Mouse (Mus musculus): ENCODE measurements around the gene Map2k1. TPM values are rescaled to one million over a fixed set of nuclear protein-coding genes. Genes with fewer than 3 reads are reported as not detected.
"Not testable (repeated sequence)": the region's sequence is repeated elsewhere in the genome, so short reads cannot be mapped to it uniquely, and the experiment has no call there.

Map2k1 gene
- polyA plus RNA-seq, 1 experiment from 2014 or later: 92.4 TPM

DNA sequence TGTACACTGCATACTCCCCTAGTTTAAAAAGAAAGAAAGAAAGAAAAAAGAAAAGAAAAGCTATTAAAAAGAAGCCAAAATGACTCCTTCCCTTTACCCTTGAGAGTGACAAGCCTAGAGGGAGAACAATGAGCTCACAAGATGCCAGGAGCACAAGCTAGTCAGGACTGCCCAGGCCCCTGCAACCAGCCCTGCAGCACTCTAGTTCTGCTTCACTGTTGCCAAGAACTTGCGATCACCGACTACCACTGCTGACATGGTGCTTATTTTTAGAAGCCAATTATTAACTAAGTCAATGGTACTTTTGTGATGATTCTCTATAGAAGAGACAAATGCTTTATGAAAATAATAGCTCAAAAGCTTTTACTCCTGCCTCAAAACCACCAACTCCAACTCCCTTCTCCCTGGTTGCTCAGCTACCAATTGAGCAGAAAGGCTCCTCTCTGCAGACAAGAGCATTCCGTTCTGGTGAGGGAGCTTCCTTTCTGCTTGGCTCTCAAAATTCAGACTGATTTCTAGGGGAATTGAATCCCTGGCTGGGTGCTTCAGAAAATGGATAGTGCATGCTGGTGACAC lies 45.8 kb downstream of the Map2k1 start:
- ATAC-seq (ENCODE audit: insufficient number of reproducible peaks, insufficient read depth, low FRiP score, low read depth): no peak
- no peak overlapping the region for H3K4me3 ChIP-seq (ENCODE audit: control insufficient read depth in 1 of 2, insufficient read depth in 1 of 2, low read depth in 1 of 2, low read length in 2 of 2)
- 0 out of 4 replicates have a peak overlapping the region, but pooled peaks of 1 of the 2 experiments have one; percentile 16 for H3K27ac ChIP-seq (replicated peaks in 1 of 2; ENCODE audit: control insufficient read depth in 1 of 2, insufficient read depth in 1 of 2, low read depth in 2 of 2, low read length in 2 of 2)
- H3K27me3 ChIP-seq (ENCODE audit: control insufficient read depth, insufficient read depth, low read length): no peaks in the 10 kb centered on the region
- H3K4me1 ChIP-seq (ENCODE audit: control insufficient read depth in 2 of 2, insufficient read depth in 2 of 2, low read length in 2 of 2): peaks cover 0 to 13% of the 10 kb centered on the region in 2 experiments; a peak in 2 of 4 replicates
- 47% methylated on average over 3 of the region's 3 CpGs for WGBS
- no peaks in the 10 kb centered on the region for H3K9me3 ChIP-seq (ENCODE audit: control insufficient read depth, low read length)
- peaks cover 76% of the 10 kb centered on the region for H3K36me3 ChIP-seq (ENCODE audit: control insufficient read depth, insufficient read depth, low read length)
- H3K9ac ChIP-seq (ENCODE audit: low read length): no peak overlapping the region
- H3K4me2 ChIP-seq (ENCODE audit: low read length): no peak overlapping the region

DNA sequence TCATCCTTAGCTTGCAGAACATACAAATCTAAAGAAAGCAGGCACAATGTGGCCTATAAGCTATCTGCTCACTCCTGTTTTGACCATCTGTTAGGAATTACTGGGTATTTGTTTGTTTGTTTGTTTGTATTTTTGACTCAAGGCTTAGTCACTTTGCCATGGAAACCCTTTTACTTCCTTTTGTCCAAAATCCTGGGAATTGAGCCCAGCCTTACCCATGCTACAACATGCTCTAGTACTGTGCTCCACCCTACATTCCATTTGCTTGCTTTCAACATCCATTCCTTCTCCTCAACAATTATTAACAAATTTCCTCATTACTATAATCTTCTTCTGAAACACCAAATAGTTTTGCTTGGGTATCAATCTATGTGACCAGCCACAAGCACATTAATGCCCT lies 50.6 kb downstream of the Map2k1 start:
- H3K9ac ChIP-seq (ENCODE audit: low read length): no peak overlapping the region
- H3K36me3 ChIP-seq (ENCODE audit: control insufficient read depth, insufficient read depth, low read length): peaks cover 57% of the 10 kb centered on the region
- no peak overlapping the region for H3K27ac ChIP-seq (replicated peaks in 1 of 2; ENCODE audit: control insufficient read depth in 1 of 2, insufficient read depth in 1 of 2, low read depth in 2 of 2, low read length in 2 of 2)
- no peak for ATAC-seq (ENCODE audit: insufficient number of reproducible peaks, insufficient read depth, low FRiP score, low read depth)
- H3K27me3 ChIP-seq (ENCODE audit: control insufficient read depth, insufficient read depth, low read length): no peaks in the 10 kb centered on the region
- no peaks in the 10 kb centered on the region for H3K9me3 ChIP-seq (ENCODE audit: control insufficient read depth, low read length)
- no peak overlapping the region for H3K4me3 ChIP-seq (ENCODE audit: control insufficient read depth in 1 of 2, insufficient read depth in 1 of 2, low read depth in 1 of 2, low read length in 2 of 2)
- no peak overlapping the region for H3K4me2 ChIP-seq (ENCODE audit: low read length)
- 0 out of 4 replicates have a peak, but pooled peaks cover 0 to 4% of the 10 kb centered on the region in 2 experiments for H3K4me1 ChIP-seq (ENCODE audit: control insufficient read depth in 2 of 2, insufficient read depth in 2 of 2, low read length in 2 of 2)

- H3K4me3 ChIP-seq (ENCODE audit: control insufficient read depth in 1 of 2, insufficient read depth in 1 of 2, low read depth in 1 of 2, low read length in 2 of 2): no peak overlapping the region
- no peak overlapping the region for H3K4me2 ChIP-seq (ENCODE audit: low read length)
- H3K27me3 ChIP-seq (ENCODE audit: control insufficient read depth, insufficient read depth, low read length): no peaks in the 10 kb centered on the region
- H3K27ac ChIP-seq (replicated peaks in 1 of 2; ENCODE audit: control insufficient read depth in 1 of 2, insufficient read depth in 1 of 2, low read depth in 2 of 2, low read length in 2 of 2): no peak overlapping the region
- ATAC-seq (ENCODE audit: insufficient number of reproducible peaks, insufficient read depth, low FRiP score, low read depth): no peak
- 0 out of 4 replicates have a peak, but pooled peaks cover 0 to 1% of the 10 kb centered on the region in 2 experiments for H3K4me1 ChIP-seq (ENCODE audit: control insufficient read depth in 2 of 2, insufficient read depth in 2 of 2, low read length in 2 of 2)
- peaks cover 57% of the 10 kb centered on the region for H3K36me3 ChIP-seq (ENCODE audit: control insufficient read depth, insufficient read depth, low read length)
- H3K9me3 ChIP-seq (ENCODE audit: control insufficient read depth, low read length): no peaks in the 10 kb centered on the region
- H3K9ac ChIP-seq (ENCODE audit: low read length): no peak overlapping the region
Measured at GRCm38 (mm10) chr9:64202331-64202730, 51.1 kb downstream of the Map2k1 start.

DNA sequence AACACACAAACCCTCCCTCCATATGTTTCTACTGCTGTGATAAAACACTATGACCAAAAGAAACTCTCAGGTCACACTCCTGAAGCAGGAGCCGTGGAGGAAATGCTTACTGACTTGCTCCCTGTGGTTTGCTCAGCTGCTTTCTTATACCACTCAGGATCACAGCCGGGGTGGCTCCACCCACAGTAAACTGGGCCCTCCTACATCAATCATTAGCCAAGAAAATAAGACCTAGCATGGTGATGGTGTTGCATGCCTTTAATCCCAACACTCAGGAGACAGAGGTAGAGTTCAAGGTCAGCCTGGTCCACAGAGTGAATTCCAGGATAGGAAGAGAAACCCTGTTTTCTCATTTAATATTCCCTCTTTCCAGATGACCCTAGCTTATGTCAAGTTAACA lies 53.5 kb downstream of the Map2k1 start:
- Histone ChIP-seq H3K9me3 (ENCODE audit: control insufficient read depth, low read length) (no peaks in the 10 kb centered on the region), H3K36me3 (ENCODE audit: control insufficient read depth, insufficient read depth, low read length) (peaks cover 49% of the 10 kb centered on the region), H3K4me2 (ENCODE audit: low read length) (no peak overlapping the region), H3K4me3 (ENCODE audit: control insufficient read depth in 1 of 2, insufficient read depth in 1 of 2, low read depth in 1 of 2, low read length in 2 of 2) (no peak overlapping the region), H3K27me3 (ENCODE audit: control insufficient read depth, insufficient read depth, low read length) (no peaks in the 10 kb centered on the region), H3K9ac (ENCODE audit: low read length) (no peak overlapping the region), H3K27ac (replicated peaks in 1 of 2; ENCODE audit: control insufficient read depth in 1 of 2, insufficient read depth in 1 of 2, low read depth in 2 of 2, low read length in 2 of 2) (no peak overlapping the region), H3K4me1 (ENCODE audit: control insufficient read depth in 2 of 2, insufficient read depth in 2 of 2, low read length in 2 of 2) (peaks cover 2 to 12% of the 10 kb centered on the region in 2 experiments; a peak in 2 of 4 replicates)
- 85% methylated on average over 2 of the region's 2 CpGs for WGBS
- ATAC-seq (ENCODE audit: insufficient number of reproducible peaks, insufficient read depth, low FRiP score, low read depth): no peak

DNA sequence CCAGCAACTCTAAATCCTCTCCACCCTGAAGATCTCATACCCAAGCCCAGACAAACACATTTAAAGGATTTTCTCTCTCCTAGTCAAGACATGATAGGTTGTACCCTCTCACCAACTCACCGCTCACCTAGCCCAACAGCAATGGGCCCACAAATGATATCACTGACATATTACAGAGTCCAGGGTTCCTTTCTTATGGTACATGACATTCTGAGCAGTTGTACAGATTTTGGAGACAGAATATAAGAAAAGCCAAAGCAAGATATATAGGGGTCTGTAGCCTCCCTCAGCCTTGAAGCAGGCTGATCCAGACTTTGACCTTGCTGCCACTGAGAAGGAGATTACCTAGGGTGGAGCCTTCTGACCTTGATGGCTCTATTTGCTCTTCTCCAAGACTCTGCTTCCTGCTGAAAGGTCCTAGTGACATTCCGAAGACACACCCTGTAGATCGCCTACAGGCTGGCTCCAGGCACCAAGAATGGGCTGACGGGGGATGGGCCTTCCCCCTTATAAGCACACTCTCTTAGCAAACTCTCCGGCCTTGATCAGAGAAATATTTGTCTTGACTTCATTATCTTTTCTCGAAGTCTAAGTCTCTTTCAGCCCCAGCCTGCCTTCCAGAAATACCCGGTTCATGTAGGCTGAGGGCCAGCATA lies 54.5 kb downstream of the Map2k1 start:
- H3K4me3 ChIP-seq (ENCODE audit: control insufficient read depth in 1 of 2, insufficient read depth in 1 of 2, low read depth in 1 of 2, low read length in 2 of 2); H3K9me3 ChIP-seq (ENCODE audit: control insufficient read depth, low read length); H3K27me3 ChIP-seq (ENCODE audit: control insufficient read depth, insufficient read depth, low read length); H3K27ac ChIP-seq (replicated peaks in 1 of 2; ENCODE audit: control insufficient read depth in 1 of 2, insufficient read depth in 1 of 2, low read depth in 2 of 2, low read length in 2 of 2); H3K9ac ChIP-seq (ENCODE audit: low read length); H3K4me2 ChIP-seq (ENCODE audit: low read length); ATAC-seq (ENCODE audit: insufficient number of reproducible peaks, insufficient read depth, low FRiP score, low read depth): not testable (repeated sequence)
- peaks cover 2 to 12% of the 10 kb centered on the region in 2 experiments; a peak in 2 of 4 replicates for H3K4me1 ChIP-seq (ENCODE audit: control insufficient read depth in 2 of 2, insufficient read depth in 2 of 2, low read length in 2 of 2)
- H3K36me3 ChIP-seq (ENCODE audit: control insufficient read depth, insufficient read depth, low read length): peaks cover 47% of the 10 kb centered on the region
- WGBS: 70% methylated on average over 7 of the region's 7 CpGs

DNA sequence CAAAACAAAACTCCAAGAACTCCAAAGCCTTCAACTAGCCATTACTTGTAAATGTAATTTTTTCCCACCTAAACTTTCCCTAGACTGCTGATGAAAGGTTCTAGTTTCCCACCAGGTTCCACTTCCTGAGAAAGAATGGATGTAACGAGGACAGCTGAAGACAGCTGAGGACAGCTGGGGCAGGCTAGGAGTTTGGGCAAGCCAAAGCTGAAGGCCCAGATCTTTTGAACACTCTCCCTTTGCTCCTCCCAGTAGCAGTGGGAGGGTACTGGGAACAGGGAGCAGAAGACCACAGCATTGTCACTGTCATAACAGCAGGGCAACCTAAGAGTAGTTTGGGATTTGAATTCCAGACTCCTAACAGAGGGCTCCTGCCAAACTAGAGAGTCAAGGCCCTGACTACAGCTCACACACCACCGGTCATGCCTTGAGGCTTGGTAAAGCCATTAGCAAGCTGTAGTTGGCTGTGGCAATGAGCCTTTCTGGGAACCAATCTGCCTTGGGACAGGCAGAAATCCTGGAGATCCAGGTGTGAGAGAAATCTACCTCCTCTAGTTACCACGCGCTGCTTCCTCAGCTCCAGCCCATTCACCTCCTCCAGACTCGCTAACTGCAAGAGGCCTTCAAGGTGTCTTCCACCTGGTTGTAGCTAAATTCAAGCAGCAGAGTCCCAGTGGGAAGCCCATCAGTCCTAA lies 55.2 kb downstream of the Map2k1 start:
- no peaks in the 10 kb centered on the region for H3K27me3 ChIP-seq (ENCODE audit: control insufficient read depth, insufficient read depth, low read length)
- ATAC-seq (ENCODE audit: insufficient number of reproducible peaks, insufficient read depth, low FRiP score, low read depth): no peak

DNA sequence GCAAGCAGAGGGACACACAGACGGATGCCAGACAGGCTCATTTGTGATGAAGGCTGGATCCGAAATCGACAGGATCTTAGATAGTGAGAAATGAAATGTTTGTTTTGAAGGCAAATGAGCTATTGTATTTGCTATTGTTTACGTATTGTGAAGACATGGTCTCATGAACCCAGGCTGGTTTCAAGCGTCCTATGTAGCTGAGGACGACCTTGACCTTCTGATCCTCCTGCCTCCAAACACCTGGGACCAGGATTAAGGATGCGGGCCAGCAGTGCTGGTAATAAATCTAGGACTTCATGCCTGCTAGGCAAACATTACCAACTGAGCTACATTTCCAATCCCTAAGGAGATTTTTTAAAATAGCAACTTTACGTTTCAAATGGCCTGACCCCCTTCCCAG lies 55.9 kb downstream of the Map2k1 start:
- H3K4me1 ChIP-seq (ENCODE audit: control insufficient read depth in 2 of 2, insufficient read depth in 2 of 2, low read length in 2 of 2): peaks cover 2 to 12% of the 10 kb centered on the region in 2 experiments; a peak in 2 of 4 replicates
- no peak overlapping the region for H3K4me2 ChIP-seq (ENCODE audit: low read length)
- H3K9me3 ChIP-seq (ENCODE audit: control insufficient read depth, low read length): no peaks in the 10 kb centered on the region
- no peak for ATAC-seq (ENCODE audit: insufficient number of reproducible peaks, insufficient read depth, low FRiP score, low read depth)
- H3K27ac ChIP-seq (replicated peaks in 1 of 2; ENCODE audit: control insufficient read depth in 1 of 2, insufficient read depth in 1 of 2, low read depth in 2 of 2, low read length in 2 of 2): no peak overlapping the region
- WGBS: 89% methylated on average over 8 of the region's 8 CpGs
- H3K27me3 ChIP-seq (ENCODE audit: control insufficient read depth, insufficient read depth, low read length): no peaks in the 10 kb centered on the region
- H3K9ac ChIP-seq (ENCODE audit: low read length): no peak overlapping the region
- no peak overlapping the region for H3K4me3 ChIP-seq (ENCODE audit: control insufficient read depth in 1 of 2, insufficient read depth in 1 of 2, low read depth in 1 of 2, low read length in 2 of 2)
- peaks cover 47% of the 10 kb centered on the region for H3K36me3 ChIP-seq (ENCODE audit: control insufficient read depth, insufficient read depth, low read length)

More for the DNA sequence above, 55.2 kb downstream of the Map2k1 start:
- peaks cover 47% of the 10 kb centered on the region for H3K36me3 ChIP-seq (ENCODE audit: control insufficient read depth, insufficient read depth, low read length)
- H3K4me3 ChIP-seq (ENCODE audit: control insufficient read depth in 1 of 2, insufficient read depth in 1 of 2, low read depth in 1 of 2, low read length in 2 of 2): no peak overlapping the region
- no peak overlapping the region for H3K9ac ChIP-seq (ENCODE audit: low read length)
- H3K9me3 ChIP-seq (ENCODE audit: control insufficient read depth, low read length): no peaks in the 10 kb centered on the region
- 90% methylated on average over 5 of the region's 5 CpGs for WGBS
- H3K4me2 ChIP-seq (ENCODE audit: low read length): no peak overlapping the region
- H3K4me1 ChIP-seq (ENCODE audit: control insufficient read depth in 2 of 2, insufficient read depth in 2 of 2, low read length in 2 of 2): peaks cover 2 to 12% of the 10 kb centered on the region in 2 experiments; a peak in 2 of 4 replicates
- no peak overlapping the region for H3K27ac ChIP-seq (replicated peaks in 1 of 2; ENCODE audit: control insufficient read depth in 1 of 2, insufficient read depth in 1 of 2, low read depth in 2 of 2, low read length in 2 of 2)
